Mouse (Mus musculus) kidney, adult 8-10 months (tissue): ENCODE data around the gene Mark3.
A peak's percentile ranks its signal among the peaks of the same experiment; 100 is the strongest.
"Not testable (repeated sequence)": the region's sequence is repeated elsewhere in the genome, so short reads cannot be mapped to it uniquely, and the experiment has no call there.

Source experiments
- DNase-seq, 2 experiments: peaks; one replicate each; pipeline ENCODE4 v3.0.0; 2022

Mark3 gene

DNA sequence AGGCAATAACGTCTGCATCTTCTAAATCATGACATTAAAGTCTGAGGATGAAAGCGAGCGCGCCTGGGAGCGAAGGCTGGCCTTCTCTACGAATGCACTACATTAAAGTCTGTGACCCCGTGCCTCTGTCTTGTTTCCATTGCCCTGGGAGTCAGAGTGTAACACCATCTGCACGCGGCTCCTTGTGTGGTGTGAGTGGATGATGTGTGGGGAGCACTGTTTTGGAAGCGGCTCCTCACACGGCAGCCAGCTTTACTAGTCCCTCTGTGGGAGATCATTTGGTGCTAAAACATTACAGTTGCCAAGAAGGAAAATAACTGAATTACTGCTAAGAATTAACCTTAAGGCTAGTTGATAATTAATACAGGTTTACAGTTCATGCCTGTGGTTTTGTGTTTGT, 81.4 kb downstream of the Mark3 start:
- peak; percentile 64 to 77 for DNase-seq

- peak in 1 of 2 experiments; percentile 46 for DNase-seq
Observed at GRCm38 (mm10) chr12:111659331-111659730, 85.0 kb downstream of the Mark3 start.

- no peak for DNase-seq
Observed at GRCm38 (mm10) chr12:111660628-111661027, 86.3 kb downstream of the Mark3 start.

- DNase-seq, result not testable (repeated sequence)
Observed at GRCm38 (mm10) chr12:111661554-111661953, 87.2 kb downstream of the Mark3 start.

GRCm38 (mm10) chr12:111663228-111664143, 89.2 kb downstream of the Mark3 start:
- no peak for DNase-seq

- no peak for DNase-seq
Observed at GRCm38 (mm10) chr12:111664144-111664634, 89.9 kb downstream of the Mark3 start.

DNA sequence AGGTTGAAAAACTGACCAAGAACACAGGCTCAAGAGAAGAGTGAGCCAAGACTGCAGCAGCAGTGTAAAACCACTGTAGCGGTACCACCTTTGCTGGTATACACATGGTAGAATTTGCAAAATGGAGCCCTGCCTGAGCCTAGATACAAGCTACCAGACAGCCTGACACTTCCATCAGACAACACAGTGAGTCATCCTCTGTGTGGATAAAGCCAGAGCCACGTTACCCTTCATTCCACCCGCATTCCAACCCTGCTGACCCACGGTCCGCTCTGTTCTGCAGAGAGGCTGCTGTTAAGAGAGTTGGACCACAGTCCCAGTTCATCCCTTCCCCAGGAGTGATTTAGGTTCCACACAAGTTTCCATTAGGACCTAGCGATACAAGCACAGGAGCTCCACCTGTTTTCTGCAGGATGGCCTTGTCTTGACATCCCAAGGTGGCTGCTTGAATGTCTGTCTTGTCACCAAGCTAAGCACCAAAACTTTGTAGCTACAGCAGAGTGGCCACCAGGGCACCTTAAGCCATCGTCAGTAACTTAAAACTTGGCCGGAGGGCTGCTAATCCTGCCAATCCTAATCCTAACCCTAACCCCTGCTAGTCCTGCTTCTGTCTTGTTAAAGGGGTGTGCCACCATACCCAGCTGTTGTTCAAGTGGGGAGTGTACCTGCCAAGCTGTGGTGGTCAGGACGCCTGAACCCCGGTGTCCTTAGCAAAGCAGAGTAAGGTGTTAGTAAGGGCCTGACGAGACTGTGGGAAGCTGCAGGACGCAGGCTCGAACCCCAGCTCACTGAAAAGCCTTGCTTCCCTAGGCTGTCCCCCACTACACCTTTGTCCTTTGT, 90.9 kb downstream of the Mark3 start:
- no peak for DNase-seq

GRCm38 (mm10) chr12:111666380-111666779, 92.1 kb downstream of the Mark3 start:
- no peak for DNase-seq

DNA sequence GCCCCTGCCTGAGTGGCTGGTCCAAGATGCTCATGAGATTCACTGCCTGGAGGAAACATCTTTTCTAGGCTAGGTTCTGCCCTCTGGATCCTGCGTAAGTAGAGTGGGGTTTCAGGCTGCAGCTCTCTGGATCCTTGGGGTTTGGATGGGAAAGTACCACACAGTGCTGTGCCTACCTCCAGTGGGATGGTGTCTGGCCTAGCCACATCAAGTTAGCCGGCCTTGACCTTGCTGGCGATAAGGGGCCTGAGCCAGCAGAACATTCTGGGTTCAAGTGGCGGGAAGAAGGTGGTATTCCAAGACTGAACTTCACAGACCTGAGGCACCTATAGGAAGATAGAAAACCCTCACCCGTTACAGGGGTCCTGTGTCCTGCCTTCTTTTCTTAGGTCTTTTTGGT, 93.1 kb downstream of the Mark3 start:
- DNase-seq, result no peak

- DNase-seq, result peak; percentile 90 to 97
Observed at GRCm38 (mm10) chr12:111668457-111668912, 94.2 kb downstream of the Mark3 start.

DNA sequence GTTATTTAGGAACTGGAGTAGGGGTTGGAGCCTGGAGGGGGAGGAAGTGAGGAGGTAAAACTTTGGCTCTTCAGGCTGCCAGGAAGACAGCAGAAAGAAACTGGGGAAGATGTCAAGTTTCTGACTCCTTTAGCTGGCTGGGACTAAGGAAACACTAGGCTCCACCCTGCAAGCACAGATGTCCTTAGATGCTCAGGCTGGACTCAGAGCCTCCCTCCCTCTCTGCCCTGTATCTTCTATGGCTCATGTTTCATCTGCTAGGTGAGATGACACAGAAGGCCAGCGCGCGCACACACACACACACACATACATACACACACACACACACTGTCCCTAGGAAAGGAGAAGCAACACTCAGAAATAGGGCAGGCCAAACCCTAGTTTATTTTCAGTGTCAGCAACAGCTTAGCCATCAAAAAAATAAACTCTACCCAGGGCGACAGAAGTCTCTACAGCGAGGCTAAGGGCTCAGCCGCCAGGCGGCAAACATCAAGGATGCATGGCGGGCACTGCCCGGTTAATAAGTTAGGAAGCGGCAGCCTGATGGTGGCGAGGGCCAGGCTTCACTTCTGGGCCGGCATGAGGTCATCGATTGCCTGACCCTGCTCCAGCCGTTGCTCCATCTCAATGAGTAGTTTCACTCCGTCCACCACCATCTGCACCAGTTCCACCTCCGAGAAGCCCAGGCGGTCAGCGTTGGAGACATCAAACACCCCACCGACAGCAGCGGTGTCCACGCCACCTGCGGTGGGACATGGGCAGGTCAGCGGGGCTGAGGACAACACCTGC, 94.9 kb downstream of the Mark3 start:
- no peak for DNase-seq

- DNase-seq, result no peak
Observed at GRCm38 (mm10) chr12:111669961-111670360, 95.6 kb downstream of the Mark3 start.

GRCm38 (mm10) chr12:111670371-111670971, 96.1 kb downstream of the Mark3 start:
- DNase-seq, result no peak

- DNase-seq, result no peak
Observed at GRCm38 (mm10) chr12:111670976-111671375, 96.7 kb downstream of the Mark3 start.

DNA sequence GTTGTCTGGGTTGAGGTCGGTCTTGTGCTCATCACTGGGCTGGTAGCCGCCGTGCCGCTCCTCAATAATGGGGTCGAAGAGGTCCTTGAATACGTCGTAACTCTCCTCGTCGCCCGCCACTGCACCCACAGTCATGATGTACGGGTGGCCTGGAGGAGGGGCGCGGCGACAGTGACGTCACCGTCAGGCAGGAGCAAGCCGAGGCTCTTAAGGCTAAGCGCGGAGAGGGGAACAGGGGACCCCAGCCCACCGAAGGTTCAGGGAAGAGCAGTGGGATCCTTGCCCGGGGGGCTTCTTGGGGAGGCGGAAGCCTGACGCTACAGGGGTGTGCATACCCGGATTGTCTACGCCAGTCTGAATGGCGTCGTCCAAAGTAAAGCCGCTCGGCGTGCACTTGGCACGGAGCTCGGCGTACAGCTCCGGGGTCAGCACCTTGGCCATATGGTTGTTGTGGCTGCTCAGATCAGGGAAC, 97.1 kb downstream of the Mark3 start:
- no peak for DNase-seq

DNA sequence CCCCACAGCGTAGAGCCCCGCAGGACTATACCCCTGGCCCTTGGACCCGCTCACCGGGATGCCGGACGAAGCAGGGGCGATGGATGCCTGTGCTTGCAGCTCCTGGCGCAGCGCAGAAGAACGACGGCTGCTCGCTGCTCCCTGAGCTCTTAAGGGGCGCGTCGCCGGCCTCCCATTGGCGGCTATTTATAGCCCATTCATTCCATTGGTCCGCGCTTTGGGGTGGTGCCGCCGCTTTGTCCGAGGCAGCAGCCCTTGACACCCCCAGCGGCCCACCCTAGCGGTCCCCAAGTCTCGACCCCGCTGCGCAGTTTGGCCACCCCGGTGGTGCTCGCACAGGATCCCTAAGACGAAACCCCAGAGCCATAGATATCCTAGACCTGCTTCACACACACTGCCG, 97.9 kb downstream of the Mark3 start, which contains the start of gene Ckb:
TSS of gene Ckb (minus strand) at position 163 of the 400 bp plus-strand sequence.
- peak; percentile 67 to 71 for DNase-seq

DNA sequence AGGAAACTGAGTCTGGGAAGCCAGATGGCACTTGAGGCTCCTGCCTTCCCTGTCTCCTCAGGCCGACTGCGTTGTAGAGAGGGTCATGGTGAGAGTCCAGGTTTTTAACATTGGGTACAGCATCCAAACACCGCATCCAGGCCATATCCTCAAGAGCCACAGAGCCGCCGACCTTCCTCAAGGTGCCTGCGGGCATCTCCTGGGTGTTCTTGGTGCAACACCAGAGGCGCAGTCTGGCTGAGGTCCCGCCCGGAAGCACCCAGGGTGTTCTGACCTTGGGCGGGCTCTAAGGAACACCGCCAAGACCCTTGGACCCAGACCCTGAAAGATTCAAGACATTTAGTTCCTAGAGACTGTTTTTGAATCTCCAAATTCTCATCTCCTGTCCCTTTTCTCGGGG, 98.3 kb downstream of the Mark3 start:
- no peak for DNase-seq

GRCm38 (mm10) chr12:111674850-111675486, 100.6 kb downstream of the Mark3 start:
- no peak for DNase-seq

- DNase-seq, result no peak
Observed at GRCm38 (mm10) chr12:111675797-111676580, 101.7 kb downstream of the Mark3 start.

- DNase-seq, result peak in 1 of 2 experiments; percentile 45
Observed at GRCm38 (mm10) chr12:111677421-111677820, 103.1 kb downstream of the Mark3 start.
